Mouse (Mus musculus) CH12.LX (cell line): Measurements from ENCODE around the gene Mapk1ip1.

Experiments
- BHLHE40 ChIP-seq: IDR thresholded peaks from 2 replicates; pipeline ENCODE4 v1.6.1; 2011; ENCODE audit warnings: mild to moderate bottlenecking, low read depth, low read length, improper control_type of control experiment
- CTCF ChIP-seq, 2 experiments: IDR thresholded peaks in 1 of 2; conservative IDR thresholded peaks in 1 of 2; 2 replicates each; pipeline ENCODE4 v1.5.1; 2011 to 2012; ENCODE audit warnings: low read depth in 2 of 2, low read length in 2 of 2, improper control_type of control experiment in 1 of 2, inconsistent platforms in 1 of 2, mild to moderate bottlenecking in 1 of 2, moderate library complexity in 1 of 2
- E2F4 ChIP-seq: IDR thresholded peaks from 2 replicates; pipeline ENCODE4 v1.6.1; 2011; ENCODE audit warnings: low read depth, low read length, improper control_type of control experiment; ENCODE audit not compliant: insufficient replicate concordance
- ELF1 ChIP-seq: IDR thresholded peaks from 2 replicates; pipeline ENCODE4 v1.6.1; 2014; ENCODE audit warnings: low read depth, mild to moderate bottlenecking, inconsistent platforms, low read length, improper control_type of control experiment
- EP300 ChIP-seq: IDR thresholded peaks from 2 replicates; pipeline ENCODE4 v1.6.1; 2011; ENCODE audit warnings: low read length, improper control_type of control experiment
- KAT2A ChIP-seq: IDR thresholded peaks from 2 replicates; pipeline ENCODE4 v1.6.1; 2012; ENCODE audit warnings: low read length, improper control_type of control experiment, inconsistent platforms; ENCODE audit not compliant: insufficient replicate concordance
- MYC ChIP-seq: IDR thresholded peaks from 2 replicates; pipeline ENCODE4 v1.6.1; 2011; ENCODE audit warnings: low read depth, mild to moderate bottlenecking, improper control_type of control experiment, low read length
- RAD21 ChIP-seq: IDR thresholded peaks from 2 replicates; pipeline ENCODE4 v1.6.1; 2011; ENCODE audit warnings: low read depth, mild to moderate bottlenecking, low read length, improper control_type of control experiment, moderate library complexity
- USF1 ChIP-seq: IDR thresholded peaks from 2 replicates; pipeline ENCODE4 v1.6.1; 2014; ENCODE audit warnings: low read depth, mild to moderate bottlenecking, inconsistent platforms, low read length, improper control_type of control experiment

DNA sequence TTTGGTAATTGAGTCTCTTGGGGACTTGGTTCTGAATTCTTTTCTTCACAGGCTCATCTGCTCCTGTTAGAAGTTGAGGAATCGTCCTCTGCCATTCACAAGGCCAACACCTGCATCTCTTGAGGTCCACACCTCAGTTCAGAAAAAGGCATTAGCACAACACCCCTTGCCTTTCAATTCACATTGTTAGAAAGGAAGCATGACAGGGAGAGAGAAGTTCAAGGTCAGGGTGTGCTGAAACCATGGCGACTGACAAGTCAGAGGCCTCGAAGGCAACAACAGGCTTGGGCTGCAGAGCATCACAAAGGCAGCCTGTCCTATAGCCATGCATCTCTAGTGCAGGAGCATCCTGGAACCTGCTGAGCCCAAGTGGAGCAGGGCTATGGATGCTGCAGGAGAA lies 38.9 kb downstream of the Mapk1ip1 start:
- TF ChIP-seq CTCF (conservative IDR thresholded peaks at IDR 0.05 in 1 of 2, IDR thresholded peaks at IDR 0.05 in 1 of 2; ENCODE audit: low read depth in 2 of 2, low read length in 2 of 2) = no peak
- no peak for TF ChIP-seq EP300
- no peak for TF ChIP-seq E2F4
- no peak for TF ChIP-seq RAD21
- no peak for TF ChIP-seq USF1
- no peak for TF ChIP-seq ELF1
- no peak for TF ChIP-seq KAT2A
- no peak for TF ChIP-seq MYC
- no peak for TF ChIP-seq BHLHE40
